Mouse (Mus musculus): ENCODE data around the gene Peak1. TPM values are rescaled to one million over a fixed set of nuclear protein-coding genes. Genes with fewer than 3 reads are reported as not detected.

Peak1 gene
- total RNA-seq, 2 experiments from 2014 or later: 31.0 to 37.7 TPM

DNA sequence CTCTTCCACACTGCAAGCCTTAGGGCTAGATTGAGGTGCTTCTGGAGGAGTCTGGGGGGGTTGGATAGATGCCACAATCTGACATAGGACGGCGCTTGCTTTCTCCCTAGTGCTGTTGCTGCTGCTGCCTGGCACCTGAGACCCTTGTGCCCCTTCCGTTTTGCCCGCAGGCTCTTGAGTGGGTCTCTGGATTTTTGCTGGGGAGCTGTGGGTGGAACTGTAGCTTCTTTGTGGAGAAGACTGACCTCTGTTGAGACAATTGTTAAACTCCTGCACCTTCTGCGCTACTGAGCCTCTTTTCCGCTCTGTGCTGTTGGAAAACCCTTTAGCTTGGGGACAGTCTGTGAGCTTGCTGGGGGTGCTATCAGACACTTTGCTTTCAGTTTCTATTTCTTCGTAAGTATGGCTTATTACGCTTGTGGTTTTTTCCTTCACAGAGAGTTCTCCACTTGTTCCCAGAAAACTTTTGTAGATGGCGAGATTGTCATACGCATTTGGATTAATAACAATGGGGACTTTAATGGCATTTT lies 159.5 kb downstream of the Peak1 start:
- no peak for DNase-seq (ENCODE audit: low spot score in 2 of 2)

DNA sequence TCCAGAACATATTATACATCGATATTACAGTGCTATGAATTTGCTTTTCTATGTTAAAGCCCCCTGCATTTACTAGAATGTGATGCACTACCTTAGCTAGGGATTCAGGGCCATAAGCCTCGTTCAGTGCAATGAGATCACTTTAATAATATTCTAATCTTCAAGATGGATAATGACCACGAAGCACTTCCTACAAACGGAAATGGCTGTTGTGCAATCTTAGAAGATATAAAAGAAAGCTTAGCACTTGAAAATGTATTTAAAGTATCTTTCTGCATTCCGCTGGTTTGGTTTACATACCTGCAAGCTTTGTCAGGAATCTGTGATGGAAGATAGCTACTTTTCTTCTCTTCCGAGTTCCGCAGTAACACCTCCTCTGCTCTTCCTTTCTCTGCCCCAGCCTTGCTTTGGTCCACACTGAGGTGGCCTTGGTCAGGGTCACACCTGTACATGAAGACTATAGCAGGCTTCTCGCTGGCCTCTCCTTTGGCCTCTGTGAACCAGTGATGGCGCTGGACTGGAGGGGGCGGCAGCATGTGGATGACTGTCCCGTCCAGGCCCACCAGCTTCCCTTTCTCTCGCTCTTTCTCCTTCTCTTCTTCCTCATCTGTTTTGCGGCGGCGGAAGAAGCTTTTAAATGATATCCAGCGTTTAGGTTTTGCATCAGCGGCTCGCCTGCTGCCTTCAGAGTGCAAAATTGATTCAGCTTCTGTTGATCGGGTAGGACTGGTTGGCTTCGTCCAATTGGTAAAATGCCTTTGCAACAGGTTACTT lies 160.5 kb downstream of the Peak1 start:
- DNase-seq (ENCODE audit: low spot score in 2 of 2): no peak

DNA sequence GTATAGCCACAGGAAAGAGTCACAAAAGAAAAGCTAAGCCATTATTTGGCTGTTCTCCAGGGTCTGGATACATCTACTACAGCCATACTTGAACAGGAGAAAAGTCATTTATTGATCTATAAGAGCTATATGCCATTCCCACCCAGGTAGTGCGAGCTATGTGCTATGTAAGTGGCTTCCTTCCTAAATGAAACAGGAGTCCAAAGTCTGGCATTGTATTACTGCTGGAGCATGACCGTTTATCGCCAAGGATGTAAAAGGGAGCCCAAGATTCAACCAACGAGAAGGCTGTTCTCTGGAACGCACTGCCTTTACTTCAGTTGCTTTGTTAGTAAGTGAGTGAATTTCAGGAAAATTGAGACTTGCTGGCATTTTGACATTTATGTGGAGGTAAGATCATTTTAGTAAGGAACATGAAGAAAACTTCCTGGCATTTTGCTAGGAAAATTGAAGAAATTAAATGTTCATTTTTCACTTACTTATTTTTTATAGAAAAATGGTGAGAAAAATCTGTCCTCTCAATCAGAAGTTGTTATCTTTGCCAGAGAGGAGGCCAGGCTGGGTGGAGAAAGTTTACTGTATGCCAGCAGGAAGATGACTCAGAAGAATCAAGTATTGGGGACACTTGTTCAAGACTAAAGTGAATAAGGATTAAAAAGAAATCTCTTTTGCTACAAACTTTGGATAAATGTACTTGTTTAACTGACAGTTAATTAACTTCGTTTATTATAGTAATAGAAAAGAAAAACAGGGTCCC lies 162.0 kb downstream of the Peak1 start:
- DNase-seq (ENCODE audit: low spot score in 2 of 2): no peak

DNA sequence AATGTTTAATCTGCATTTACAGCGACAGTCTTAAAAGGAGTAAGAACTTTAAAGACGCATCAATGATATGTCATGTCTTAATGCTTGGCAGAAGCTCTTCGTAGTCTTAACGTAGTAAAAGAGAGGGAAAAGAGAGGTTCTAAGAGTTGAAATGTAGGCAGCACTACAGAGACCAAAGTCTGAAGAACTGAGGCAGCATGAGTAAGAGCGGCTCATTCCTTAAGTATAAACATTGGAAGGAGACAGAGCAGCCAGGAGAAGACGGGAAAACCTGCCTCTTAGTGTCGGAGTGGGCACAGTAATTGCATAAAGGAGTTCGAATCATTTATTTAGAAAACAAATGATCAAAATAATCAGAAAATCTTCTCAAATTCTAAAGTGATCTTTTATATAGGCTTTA lies 173.5 kb downstream of the Peak1 start:
- DNase-seq (ENCODE audit: low spot score in 2 of 2): no peak

DNA sequence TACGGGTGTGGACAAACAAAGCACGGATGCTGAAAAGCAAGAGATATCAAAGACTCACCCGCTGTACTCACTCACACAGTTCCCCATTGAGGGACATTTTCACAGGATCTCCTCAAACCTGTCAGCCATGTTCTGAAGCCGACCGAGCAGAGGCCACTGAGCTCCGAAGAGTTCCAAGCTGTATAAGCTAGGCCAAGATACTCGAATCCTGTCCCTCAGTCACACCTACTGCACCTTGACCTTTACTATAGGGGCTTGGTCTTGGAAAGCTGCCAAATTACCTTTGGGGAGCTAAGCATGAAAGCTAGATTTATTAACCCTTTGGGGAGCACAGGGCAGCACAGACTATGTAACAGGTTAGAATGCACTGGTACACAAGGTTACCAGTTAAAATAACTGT lies 174.0 kb downstream of the Peak1 start:
- DNase-seq (ENCODE audit: low spot score in 2 of 2): no peak

DNA sequence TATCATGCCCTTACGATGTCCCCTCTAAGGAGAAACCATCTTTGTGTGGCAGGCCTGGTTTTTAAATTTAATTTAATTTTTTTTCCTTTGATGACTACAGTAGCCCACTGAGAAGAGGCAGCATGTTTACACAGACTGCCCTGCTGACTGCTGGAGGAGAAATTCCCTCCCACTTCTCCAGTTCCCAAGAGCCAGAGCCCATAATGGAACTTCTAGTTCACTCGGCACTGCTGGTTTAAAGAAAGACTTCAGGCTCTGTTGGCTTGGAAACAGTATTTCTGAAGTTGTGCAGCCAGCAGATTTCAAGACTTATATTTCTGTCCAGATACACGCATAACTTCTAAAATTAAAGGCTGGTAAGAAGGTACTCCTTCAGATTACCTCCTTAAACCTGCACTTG lies 175.2 kb downstream of the Peak1 start:
- DNase-seq (ENCODE audit: low spot score in 2 of 2): no peak

DNA sequence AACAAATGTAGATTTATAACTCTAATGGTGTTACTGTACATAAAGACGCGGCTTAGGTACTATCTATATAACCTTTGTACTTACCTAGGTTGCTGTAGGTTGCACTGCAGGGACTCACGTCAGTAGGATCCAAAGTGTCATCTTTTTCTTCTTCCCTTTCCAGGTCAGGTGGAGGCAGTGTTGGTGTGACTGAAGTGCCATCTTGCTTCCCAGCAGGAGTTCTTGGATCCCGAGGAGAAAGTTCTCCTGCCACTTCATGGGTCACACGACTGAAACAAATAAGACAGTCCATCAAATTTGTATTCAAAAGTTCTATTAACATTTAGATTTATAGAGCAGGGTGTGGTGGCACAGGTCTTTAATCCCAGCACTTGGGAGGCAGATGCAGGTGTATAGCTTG lies 176.8 kb downstream of the Peak1 start:
- DNase-seq (ENCODE audit: low spot score in 2 of 2): no peak

DNA sequence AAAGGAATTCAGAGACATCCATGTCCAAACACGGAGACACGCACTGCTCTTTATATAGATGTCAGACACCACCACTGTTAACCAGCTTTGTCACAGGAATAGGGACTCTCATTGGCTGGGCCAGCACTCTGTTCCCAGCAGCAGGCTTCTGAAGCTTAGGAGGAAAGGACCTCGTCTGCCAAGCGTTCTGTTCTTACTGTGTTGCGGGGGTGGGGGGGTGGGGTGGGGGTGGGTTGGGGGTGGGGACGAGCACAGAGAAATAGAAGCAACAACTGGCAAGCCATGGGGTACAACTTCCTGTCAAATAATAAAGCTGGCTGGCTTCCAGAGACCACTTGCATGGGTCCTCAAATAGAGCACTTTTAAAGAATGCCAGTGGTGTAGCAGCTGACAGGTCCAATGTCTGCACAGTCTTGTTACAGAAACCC lies 182.0 kb downstream of the Peak1 start:
- DNase-seq (ENCODE audit: low spot score in 2 of 2): no peak

DNA sequence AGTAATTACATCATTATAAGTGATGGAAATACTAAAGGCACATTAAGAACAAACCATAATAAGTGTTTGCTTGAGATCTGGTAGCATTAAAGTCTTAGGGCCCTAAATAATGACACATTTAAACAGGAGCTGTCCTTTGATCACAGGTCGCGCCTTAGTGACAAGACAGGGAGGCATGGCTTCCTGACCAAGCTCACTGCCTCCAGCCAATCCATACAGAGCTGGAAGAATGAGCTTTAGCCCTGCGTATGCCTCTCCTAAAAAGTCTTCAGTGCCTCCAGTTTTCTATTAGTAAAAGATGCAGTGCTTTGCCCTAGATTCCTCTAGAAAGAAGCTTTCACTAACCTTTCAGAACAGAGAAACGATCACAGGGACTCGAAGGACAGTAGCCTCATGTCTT lies 182.6 kb downstream of the Peak1 start:
- no peak for DNase-seq (ENCODE audit: low spot score in 2 of 2)

DNA sequence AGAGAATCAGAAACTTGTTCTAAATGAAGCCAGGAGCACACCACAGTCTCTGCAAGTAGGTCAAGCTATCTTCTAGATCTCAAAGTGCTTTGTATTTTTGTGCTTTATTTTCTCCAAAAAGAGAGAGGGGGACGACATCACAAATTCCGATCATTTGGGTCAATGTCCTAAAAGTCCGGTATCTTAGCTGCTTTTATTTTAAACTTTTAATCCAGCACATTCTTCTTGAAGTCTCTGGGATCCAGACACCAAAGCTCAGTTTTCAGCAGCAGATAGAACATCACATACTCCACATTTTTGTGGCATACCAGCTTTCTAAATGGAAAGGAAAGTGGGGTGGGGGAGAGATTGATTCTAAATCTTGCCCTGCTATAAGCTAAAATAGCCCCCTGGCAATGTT lies 183.3 kb downstream of the Peak1 start:
- DNase-seq (ENCODE audit: low spot score in 2 of 2): no peak

DNA sequence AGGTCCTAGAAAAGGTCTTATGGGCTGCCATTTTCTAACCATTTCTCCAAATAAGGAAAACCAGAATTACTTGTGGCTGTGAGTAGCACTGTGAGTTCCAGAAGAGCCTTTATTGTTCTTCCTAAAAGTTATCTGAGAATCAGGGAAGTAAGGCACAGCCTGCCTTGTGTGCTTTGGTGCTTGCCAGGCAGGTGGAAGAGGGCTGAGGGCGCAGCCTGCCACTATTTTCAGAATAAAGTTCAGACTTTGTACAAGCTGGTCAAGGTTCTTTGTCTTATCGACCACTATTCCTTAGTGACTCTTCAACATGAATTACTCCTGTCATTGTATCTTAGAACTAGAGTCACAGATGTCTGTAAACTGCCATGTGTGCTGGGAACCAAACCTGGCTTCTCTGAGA lies 184.6 kb downstream of the Peak1 start:
- DNase-seq (ENCODE audit: low spot score in 2 of 2): no peak

DNA sequence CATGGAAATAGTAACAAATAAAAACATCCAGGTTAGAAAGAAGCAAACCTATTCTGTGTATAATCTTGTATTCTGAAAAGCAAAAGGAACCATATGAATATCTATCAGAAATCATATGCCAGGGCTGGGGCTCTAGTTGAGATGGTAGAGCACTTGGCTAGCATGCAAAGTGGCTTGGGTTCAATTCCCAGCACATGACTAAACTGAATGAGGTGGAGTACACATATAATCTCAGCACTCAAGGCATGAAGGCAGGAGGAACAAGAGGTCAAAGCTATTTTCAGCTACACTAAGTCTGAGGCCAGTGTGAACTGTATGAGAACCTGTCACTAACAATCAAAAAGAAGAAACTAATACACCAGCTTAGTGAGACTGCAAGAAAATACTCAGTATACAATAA lies 187.0 kb downstream of the Peak1 start:
- DNase-seq (ENCODE audit: low spot score in 2 of 2): no peak

DNA sequence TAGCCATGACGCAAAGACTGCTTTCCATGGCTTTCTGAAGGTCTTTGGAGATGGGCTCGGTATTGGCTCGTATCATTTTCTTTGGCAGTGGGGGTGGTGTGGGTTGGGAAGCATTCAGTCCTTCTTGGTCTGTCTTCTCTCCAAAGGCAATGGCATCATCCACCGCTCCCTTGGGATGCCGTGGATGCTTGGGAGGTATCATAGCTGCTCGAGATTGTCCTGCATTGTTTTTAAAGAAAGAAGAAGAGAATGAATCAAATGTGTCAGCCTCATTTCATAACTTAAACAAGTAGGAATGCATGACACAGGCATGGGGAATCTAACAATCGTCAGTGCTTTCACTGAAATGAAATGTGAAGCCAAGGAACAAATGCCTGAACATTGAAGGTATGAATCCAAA lies 190.2 kb downstream of the Peak1 start:
- no peak for DNase-seq (ENCODE audit: low spot score in 2 of 2)

DNA sequence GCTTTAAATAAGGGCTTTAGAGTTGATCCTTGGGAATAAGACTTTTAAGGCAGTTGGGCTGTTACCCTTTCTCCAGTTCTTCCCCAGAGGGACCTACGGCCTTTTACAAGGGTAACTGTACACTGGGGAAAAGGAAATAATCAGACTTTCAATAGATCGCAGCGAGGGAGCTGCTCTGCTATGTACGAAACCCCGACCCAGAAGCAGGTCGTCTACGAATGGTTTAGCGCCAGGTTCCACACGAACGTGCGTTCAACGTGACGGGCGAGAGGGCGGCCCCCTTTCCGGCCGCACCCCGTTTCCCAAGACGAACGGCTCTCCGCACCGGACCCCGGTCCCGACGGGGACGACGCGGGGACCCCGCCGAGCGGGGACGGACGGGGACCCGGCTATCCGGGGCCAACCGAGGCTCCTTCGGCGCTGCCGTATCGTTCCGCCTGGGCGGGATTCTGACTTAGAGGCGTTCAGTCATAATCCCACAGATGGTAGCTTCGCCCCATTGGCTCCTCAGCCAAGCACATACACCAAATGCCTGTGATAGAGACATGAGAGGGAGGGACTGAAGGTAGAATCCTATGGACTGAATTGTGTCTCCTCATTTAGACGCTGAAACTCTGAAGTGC lies 194.3 kb downstream of the Peak1 start:
- DNase-seq (ENCODE audit: low spot score in 2 of 2): peak; percentile 82 to 92

DNA sequence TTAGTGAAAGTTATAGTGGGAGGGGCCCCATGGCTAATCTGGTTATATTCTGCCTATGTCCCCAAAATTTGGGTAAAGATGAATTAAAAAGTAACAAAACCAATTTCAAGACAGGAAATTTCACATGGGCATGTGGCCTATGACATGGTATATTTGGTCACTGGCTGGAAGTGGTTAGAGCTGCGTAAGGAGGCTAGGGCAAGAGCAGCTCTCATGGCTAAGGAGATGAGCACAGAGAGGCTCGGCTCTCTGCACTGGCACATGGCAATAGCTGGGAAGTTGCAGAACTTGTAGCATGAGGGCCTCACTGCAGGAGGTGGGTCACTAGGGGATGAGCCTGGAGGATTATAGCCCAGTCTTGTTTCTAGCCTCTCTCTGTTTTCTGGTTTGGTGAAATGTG lies 199.0 kb downstream of the Peak1 start:
- DNase-seq (ENCODE audit: low spot score in 2 of 2): no peak

DNA sequence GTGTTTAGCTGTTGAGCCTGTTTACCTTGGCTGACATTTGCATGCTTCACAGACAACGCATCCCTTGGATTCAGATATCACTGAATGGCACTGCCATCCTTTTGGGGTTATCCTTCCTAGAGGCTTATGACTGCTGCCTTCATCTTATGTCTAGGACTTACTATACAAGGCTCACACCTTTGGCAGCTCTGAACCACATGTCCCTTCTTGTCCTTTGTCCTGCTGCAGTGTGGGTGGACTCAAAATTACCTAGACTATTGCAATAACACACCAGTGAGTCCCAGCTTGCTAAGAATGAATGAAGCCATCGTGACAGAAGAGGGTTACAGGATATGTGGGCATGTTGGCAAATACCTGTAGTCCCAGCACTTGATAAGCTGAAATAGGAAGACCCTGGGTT lies 199.8 kb downstream of the Peak1 start:
- no peak for DNase-seq (ENCODE audit: low spot score in 2 of 2)

DNA sequence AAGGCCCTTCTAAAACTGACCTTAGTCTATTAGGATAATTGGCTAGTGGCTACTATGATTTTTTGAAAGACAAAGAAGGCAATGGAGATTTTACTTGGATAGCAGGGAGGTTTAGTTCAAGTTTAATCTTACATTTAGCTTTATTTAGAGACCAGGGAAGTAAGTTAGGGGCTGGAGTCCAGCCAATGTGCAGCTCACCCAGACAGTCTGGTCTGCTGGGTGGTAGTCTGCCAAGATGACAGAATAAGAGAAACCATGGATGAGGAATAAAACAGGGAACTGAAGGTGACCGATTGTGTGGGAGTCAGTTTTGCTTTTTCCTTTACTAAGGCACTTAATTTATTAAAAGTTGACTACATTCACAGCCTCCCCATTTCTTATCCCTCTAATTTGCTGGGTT lies 200.5 kb downstream of the Peak1 start:
- DNase-seq (ENCODE audit: low spot score in 2 of 2): no peak

DNA sequence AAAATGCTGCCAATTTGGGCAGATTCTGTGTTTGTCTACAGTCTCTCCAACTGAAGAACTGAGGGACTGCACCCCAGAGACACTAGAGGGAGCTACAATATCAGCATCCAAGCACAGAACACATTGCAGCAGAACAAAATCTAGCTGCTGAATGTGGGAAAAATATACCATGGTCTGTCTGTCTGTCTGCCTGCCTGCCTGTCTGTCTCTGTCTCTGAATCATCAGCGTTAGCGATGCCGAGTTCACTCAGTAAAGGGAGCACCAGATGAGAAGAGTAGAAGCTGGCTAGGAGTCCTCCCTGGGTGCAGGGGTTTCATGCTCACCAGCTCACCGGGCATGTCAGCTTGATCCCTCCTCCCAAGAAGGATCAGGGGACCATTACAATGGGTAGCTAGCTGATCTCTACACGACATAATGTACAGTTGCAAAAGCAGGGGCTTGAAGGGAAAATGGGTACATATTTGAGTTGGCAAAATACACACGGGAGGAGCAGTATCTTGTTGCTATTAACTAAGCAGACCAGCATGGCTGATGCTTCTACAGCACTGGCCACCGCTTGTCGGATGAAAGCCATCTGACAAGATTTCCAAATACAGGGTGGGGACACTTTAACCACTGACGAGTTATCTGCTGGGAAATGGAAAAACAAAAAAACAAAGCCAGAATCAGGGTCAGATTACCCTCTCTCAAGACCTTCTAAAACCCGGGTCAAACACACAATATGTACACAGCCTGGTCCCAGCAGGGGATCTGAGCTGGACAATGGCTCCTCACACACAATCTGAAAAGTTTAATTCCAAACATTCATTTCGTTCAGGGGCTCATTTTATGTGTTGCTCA lies 204.2 kb downstream of the Peak1 start:
- peak in 1 of 2 experiments; percentile 26 for DNase-seq (ENCODE audit: low spot score in 2 of 2)

DNA sequence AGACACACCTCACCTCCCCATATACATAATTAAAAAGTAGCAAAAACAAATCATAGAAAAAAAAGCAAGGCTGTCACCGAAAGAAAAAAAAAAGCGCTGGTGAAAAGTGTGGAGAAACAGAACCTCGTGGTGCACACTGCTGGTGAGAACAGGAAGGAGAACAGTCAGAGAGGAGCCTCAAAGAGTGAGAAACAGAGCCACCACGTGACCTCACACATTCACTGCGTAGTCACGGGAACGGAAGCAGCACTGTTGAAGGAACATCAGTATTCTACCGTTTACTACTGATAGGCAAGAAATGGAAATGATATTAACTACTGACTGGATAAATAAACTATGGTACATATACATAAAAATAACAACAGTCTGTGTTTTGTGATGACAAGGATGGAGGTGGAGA lies 209.1 kb downstream of the Peak1 start:
- DNase-seq (ENCODE audit: low spot score in 2 of 2): no peak

DNA sequence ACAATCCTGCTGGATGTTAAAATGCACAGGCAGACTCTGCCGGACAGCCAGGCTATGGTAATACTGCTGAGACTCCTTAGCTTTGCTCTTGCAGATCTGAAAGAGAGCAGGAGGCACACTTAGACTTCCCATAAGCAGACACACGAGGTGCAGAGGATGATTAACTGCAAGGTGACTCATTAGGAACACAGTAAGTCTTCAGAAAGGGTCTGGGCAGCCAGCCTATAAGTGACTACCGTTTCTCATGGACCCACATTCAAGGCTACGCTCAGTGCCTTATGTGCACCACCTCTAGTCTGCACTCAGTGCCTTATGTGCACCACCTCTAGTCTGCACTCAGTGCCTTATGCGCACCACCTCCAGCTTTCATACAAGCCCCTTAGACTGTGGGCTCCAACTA lies 210.4 kb downstream of the Peak1 start:
- no peak for DNase-seq (ENCODE audit: low spot score in 2 of 2)

DNA sequence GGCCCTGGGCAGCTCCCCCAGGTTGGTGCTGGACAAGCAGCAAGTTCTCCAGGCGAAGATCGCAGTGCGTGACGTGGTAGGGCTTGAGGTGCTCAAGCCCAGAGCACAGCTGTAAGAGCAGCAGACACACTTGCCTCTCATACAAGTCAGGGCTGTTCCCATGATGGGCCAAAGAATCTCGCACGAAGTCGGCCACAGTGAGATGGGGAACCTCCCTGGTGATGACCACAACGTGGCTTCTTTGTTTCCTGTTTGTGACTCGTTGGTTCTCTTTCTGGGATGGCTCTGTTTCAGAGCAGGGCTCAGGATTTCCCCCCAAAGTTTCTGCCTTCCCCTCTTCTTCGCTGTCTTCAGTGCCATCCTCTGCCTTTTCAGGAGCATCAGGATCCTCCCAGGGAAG lies 210.8 kb downstream of the Peak1 start:
- DNase-seq (ENCODE audit: low spot score in 2 of 2): no peak

Data from adrenal gland, adult 18-20 months (tissue).